Mouse (Mus musculus) embryonic facial prominence, embryonic 10.5 days (tissue): ENCODE results near the gene Ank3. TPM values are rescaled to one million over a fixed set of nuclear protein-coding genes. Genes with fewer than 3 reads are reported as not detected.
"Not testable (repeated sequence)": the region's sequence is repeated elsewhere in the genome, so short reads cannot be mapped to it uniquely, and the experiment has no call there.

Source experiments
- DNase-seq: peaks from one replicate; pipeline ENCODE4 v3.0.0-alpha.2; 2017; ENCODE audit warnings: low spot score
- H3K27ac ChIP-seq: fragments of 300-500 bp; sonication (generic); replicated peaks from 2 replicates; pipeline ENCODE4 v1.5.1; 2016; ENCODE audit warnings: mild to moderate bottlenecking
- H3K27me3 ChIP-seq: fragments of 300-500 bp; sonication (generic); replicated peaks from 2 replicates; pipeline ENCODE4 v1.6.1; 2016; ENCODE audit warnings: low read depth, mild to moderate bottlenecking; ENCODE audit not compliant: poor library complexity, severe bottlenecking
- H3K36me3 ChIP-seq: fragments of 300-500 bp; sonication (generic); replicated peaks from 2 replicates; pipeline ENCODE4 v1.6.1; 2016; ENCODE audit warnings: mild to moderate bottlenecking, moderate library complexity
- H3K4me1 ChIP-seq: fragments of 300-500 bp; sonication (generic); 2 replicates; pipeline ENCODE4 v1.6.1; 2016
- H3K4me3 ChIP-seq: fragments of 300-500 bp; sonication (generic); 2 replicates; pipeline ENCODE4 v1.5.1; 2016; ENCODE audit warnings: mild to moderate bottlenecking, moderate library complexity
- H3K9me3 ChIP-seq: fragments of 300-500 bp; sonication (generic); 2 replicates; pipeline ENCODE4 v1.6.1; 2016; ENCODE audit warnings: mild to moderate bottlenecking
- WGBS: fragments of 180-500 bp; shearing (Covaris S2); methylation state at CpG from one replicate; pipeline ENCODE4 v1.1.7; 2016; 5-methylcytosine and 5-hydroxymethylcytosine counted together
- polyA plus RNA-seq: library from polyadenylated mRNA; unstranded; fragments of >200 nt; fragmentation: Nextera tagmentation; extraction: Ambion mirVana; gene quantifications from 2 replicates; pipeline ENCODE4 v1.2.1, GENCODE M21; 2016

Ank3 gene
- polyA plus RNA-seq, 1 experiment from 2014 or later = 36.9 TPM

DNA sequence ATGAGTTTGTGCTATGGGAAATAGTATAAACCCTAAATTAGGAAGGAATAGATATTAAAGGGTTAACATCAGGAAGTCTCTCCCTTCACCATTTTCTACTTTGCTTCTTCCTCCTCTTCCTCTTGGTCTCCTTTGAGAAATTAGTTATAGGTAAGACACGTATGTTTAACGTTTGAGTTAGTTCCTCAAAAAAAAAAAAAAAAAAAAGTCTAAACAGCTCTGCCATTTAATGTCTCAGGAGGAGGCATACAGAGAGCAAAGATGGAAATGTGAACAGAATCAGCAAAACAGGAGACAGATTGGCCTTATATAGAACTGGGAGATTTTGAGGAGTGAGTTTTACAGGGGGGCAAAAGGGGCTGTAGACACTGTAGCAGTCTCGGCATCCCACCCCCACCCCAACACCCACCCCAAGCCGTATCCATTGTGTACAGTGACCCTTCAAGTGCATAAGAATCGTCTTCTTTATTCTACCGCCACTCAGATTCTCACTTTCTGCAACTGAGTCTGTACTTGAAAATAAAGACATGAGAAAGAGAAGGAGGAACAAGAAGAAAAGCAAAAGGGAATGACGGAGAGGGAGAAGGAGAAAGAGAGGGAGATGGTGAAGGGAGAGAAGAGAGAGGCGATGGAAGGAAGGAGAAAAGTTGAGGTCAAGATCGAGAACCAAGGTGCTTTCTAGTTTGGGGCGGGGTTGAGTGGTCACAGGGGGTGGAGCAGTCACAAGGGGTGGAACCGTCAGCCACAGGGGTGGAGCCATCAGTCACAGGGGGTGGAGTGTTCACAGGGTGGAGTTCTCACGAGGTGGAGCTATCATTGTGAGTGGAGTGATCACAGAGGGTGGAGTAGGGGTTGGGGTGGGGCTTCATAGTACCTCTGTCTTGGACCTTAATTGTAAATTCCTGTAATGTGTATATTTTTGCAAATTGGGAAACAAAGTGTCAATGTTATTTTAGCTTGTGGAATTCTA, 509.5 kb downstream of the Ank3 start:
- 53% methylated on average over 12 of the region's 12 CpGs for WGBS
- H3K27ac ChIP-seq = no peak overlapping the region
- DNase-seq = no peak

DNA sequence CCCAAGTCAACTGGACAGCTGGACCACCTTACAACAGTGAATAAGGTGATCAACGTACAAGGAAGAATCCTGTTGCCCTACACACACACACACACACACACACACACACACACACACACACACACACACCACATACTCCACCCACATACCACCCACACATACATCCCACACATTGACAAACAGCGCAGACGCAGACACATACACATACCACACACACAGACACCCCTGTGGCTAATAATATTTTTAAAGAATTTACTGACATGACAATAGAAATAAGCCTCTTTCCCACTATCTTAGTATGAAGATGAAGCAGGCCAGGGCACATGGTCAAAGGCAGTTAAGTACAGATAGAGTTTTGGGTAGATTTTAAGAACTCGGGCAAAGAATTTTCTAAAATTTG, 511.3 kb downstream of the Ank3 start:
- 90% methylated on average over 4 of the region's 4 CpGs for WGBS
- no peaks in the 10 kb centered on the region for H3K36me3 ChIP-seq
- H3K27ac ChIP-seq = no peak overlapping the region

More for the DNA sequence above, 509.5 kb downstream of the Ank3 start:
- Histone ChIP-seq H3K4me3 (no peak overlapping the region), H3K36me3 (no peaks in the 10 kb centered on the region), H3K27me3 (no peaks in the 10 kb centered on the region), H3K9me3 (no peaks in the 10 kb centered on the region), H3K4me1 (peaks cover 6% of the 10 kb centered on the region; the same call in 1 of the 2 replicates)

DNA sequence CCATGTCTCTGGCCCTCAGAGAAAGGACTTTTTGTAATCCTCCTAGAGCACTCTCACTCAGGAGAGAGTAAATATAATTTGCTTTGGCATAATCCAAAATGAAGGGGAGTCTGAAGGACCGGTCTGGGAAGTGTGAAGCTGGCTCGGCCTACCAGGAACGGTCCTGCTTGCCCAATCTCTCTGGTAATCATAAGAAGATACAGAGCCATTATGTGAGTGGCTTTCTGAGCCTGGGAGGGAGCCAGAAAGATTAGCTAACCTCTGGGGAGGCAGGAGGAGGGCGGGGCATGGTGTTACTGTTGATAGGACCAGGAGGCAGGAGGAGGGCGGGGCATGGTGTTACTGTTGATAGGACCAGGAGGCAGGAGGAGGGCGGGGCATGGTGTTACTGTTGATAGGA, 511.7 kb downstream of the Ank3 start:
- 10% methylated on average over 5 of the region's 6 CpGs for WGBS

More for the DNA sequence above, 511.3 kb downstream of the Ank3 start:
- Histone ChIP-seq H3K4me3 (no peak overlapping the region), H3K9me3 (no peaks in the 10 kb centered on the region), H3K4me1 (peaks cover 21% of the 10 kb centered on the region), H3K27me3 (no peaks in the 10 kb centered on the region)
- no peak for DNase-seq

DNA sequence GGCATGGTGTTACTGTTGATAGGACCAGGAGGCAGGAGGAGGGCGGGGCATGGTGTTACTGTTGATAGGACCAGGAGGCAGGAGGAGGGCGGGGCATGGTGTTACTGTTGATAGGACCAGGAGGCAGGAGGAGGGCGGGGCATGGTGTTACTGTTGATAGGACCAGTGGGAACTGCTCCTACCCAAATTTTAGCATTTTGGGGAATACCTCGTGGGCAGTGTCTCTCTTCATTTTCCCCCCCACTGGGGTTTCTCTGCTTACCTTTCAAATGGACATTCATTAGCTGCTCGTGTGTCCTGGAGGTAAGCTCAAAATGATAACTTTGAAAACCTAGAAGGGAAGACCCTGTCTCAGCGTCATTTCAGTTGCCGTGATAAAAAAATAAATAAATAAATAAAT, 512.2 kb downstream of the Ank3 start:
- not testable (repeated sequence) for DNase-seq, H3K27me3 ChIP-seq, H3K27ac ChIP-seq, H3K36me3 ChIP-seq, H3K4me3 ChIP-seq, H3K9me3 ChIP-seq
- H3K4me1 ChIP-seq = peaks cover 26% of the 10 kb centered on the region
- WGBS = 39% methylated on average over 6 of the region's 7 CpGs

More for the DNA sequence above, 511.7 kb downstream of the Ank3 start:
- not testable (repeated sequence) for H3K27ac ChIP-seq, H3K36me3 ChIP-seq, DNase-seq, H3K9me3 ChIP-seq, H3K4me3 ChIP-seq, H3K27me3 ChIP-seq
- H3K4me1 ChIP-seq = peaks cover 24% of the 10 kb centered on the region

DNA sequence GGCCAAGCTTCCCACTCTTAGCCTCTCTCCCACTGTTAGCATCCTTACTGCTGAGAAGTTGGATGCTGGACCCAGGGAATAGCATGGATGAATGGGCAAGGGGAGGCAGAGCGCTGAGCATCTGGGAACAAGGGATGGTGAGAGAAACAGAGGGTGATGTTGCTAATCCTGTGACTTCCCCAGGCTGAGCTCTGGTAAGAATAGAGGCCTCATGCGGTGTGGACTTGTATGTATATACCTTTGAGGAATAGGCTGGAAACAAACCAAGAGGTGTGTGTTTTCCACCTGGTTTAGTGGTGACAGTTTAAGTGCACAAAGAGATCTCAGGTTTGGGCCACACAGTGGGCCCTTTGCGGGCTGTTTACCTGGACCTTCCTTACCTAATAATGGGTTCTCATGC, 517.0 kb downstream of the Ank3 start:
- DNase-seq = no peak
- Histone ChIP-seq H3K27ac (no peak overlapping the region), H3K27me3 (no peaks in the 10 kb centered on the region), H3K4me1 (peaks cover 20% of the 10 kb centered on the region), H3K4me3 (no peak overlapping the region), H3K9me3 (no peaks in the 10 kb centered on the region), H3K36me3 (peaks cover 5% of the 10 kb centered on the region; the same call in 1 of the 2 replicates)
- WGBS = 69% methylated on average over 3 of the region's 3 CpGs

DNA sequence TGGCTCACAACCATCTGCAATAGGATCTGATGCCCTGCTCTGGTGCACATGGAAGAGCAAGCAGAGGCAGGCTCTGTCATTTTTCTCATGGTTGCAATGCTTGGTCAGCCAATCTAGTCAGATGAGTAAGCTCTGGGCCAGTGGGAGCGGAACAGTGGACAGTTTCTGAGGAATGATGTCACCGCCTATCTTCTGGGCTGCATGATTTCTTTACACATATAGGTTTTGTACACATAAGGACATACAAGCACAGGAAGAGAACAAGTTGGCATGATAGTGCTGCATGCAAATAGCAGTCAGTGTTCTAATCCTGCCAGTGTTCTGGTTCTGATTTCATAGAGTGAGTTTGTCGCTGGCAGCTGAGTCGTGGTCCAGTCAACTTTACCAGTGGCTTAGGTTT, 517.6 kb downstream of the Ank3 start:
- H3K27me3 ChIP-seq = 0 out of 2 replicates have a peak, but pooled peaks cover 3% of the 10 kb centered on the region
- H3K9me3 ChIP-seq = no peaks in the 10 kb centered on the region
- H3K4me3 ChIP-seq = no peak overlapping the region
- DNase-seq = no peak
- H3K4me1 ChIP-seq = peaks cover 20% of the 10 kb centered on the region
- H3K36me3 ChIP-seq = peaks cover 5% of the 10 kb centered on the region; the same call in 1 of the 2 replicates
- 89% methylated on average over 4 of the region's 4 CpGs for WGBS
- H3K27ac ChIP-seq = no peak overlapping the region

DNA sequence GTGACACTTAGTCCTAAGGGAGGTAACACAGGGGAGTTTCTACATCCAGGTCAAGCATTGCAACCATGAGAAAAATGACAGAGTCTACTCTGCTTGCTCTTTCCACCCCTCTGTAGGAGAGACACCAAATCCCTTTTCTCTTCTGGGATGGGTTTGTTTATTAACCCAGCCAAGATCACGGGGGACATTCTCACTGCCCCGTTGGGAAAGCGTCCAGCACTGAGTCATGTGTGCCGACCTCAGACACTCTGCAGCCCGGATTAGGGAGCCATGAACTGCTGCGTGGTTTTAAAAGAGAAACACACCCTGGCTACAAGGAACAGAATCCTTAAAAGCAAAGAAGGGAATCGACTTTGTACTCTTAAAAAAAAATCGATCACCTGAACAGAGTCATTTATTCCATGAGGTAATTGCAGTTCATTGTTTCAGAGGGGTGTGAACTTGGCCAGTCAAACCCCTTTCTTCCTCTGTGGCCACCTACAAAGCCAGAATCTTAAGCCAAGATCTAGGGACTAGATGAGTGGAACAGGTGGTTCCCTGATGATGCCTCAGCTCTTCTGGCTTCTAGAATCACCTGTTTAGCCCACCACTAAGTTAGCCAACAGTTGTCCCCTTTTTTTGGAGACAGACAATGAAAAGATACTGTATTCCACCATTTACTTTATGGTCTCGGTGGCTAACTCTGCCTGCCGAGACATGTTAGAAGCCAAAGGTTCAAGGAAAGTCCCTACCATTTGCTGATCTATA, 518.3 kb downstream of the Ank3 start:
- peaks cover 5% of the 10 kb centered on the region; the same call in 1 of the 2 replicates for H3K36me3 ChIP-seq
- no peak overlapping the region for H3K4me3 ChIP-seq
- peaks cover 20% of the 10 kb centered on the region for H3K4me1 ChIP-seq
- no peak for DNase-seq
- 83% methylated on average over 10 of the region's 10 CpGs for WGBS
- 0 out of 2 replicates have a peak, but pooled peaks cover 9% of the 10 kb centered on the region for H3K27me3 ChIP-seq
- no peaks in the 10 kb centered on the region for H3K9me3 ChIP-seq
- no peak overlapping the region for H3K27ac ChIP-seq

DNA sequence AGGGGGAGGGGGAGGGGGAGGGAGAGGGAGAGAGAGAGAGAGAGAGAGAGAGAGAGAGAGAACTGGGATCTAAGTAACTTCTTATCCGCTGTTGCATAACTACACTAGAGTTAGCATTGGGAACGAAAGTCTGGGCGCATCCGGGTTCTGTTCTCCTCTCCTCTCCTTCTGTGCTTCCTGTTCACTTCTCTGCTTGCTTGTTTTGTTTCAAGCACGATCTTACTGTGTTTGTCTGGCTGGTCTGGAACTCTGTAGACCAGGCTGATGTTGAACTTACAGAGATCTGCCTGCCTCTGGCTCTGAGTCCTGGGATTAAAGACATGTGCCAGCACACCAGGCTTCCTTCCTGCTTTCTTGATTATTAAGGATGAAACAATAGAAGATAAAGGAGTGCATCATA, 519.1 kb downstream of the Ank3 start:
- no peak overlapping the region for H3K27ac ChIP-seq
- H3K36me3 ChIP-seq = peaks cover 5% of the 10 kb centered on the region; the same call in 1 of the 2 replicates
- peaks cover 20% of the 10 kb centered on the region for H3K4me1 ChIP-seq
- H3K4me3 ChIP-seq = no peak overlapping the region
- WGBS = 89% methylated on average over 5 of the region's 5 CpGs
- H3K9me3 ChIP-seq = no peaks in the 10 kb centered on the region
- no peak for DNase-seq
- 0 out of 2 replicates have a peak, but pooled peaks cover 9% of the 10 kb centered on the region for H3K27me3 ChIP-seq

DNA sequence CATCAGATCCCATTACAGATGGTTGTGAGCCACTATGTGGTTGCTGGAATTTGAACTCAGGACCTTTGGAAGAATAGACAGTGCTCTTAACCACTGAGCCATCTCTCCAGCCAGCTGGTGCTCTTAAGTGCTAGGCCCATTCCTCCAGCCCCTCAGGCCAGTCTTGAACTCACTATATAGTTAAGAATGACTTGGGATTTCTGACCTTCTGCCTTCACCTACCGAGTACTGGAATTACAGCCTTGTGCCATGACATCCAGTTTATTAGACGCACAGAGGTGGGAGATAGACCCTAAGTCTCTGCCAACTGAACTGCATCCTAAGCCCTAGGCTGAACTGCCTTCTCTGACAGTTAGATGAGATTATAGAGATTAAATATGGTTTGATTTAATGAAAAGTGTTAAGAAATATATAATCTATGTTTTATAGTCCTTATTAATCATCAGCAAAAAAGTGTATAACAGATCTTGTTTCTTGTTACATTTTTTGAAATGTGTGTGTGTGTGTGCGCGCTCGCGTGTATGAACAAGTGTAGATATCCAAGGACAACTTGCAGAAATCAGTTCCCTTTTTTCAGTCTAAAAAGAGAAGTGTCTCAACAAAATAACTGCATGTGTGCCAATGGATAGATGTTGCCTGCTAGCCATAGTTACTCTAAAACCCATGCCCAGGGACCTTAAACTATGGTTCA, 520.0 kb downstream of the Ank3 start:
- no peak for DNase-seq
- H3K4me3 ChIP-seq = no peak overlapping the region
- no peaks in the 10 kb centered on the region for H3K9me3 ChIP-seq
- H3K4me1 ChIP-seq = peaks cover 18% of the 10 kb centered on the region
- H3K27ac ChIP-seq = no peak overlapping the region
- H3K27me3 ChIP-seq = 0 out of 2 replicates have a peak, but pooled peaks cover 9% of the 10 kb centered on the region
- peaks cover 5% of the 10 kb centered on the region; the same call in 1 of the 2 replicates for H3K36me3 ChIP-seq
- WGBS = 94% methylated on average over 6 of the region's 6 CpGs

DNA sequence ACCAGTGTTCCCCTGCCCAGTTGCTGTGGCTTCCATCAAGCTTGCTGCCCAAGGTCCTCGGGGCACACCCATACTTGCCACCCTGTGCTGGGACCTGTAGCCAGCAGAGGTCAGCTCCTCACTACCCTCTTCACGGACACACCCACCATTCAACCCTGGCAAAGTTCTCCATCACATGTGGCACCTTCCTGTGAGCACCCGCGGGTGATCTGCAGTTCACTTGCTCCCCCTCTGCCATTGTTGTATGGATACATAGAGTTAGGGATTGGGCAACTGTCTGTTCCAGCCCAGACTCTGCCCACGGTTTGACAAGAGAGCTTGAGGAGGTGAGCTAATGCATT, 520.5 kb downstream of the Ank3 start:
- DNase-seq = no peak
- H3K27me3 ChIP-seq = 0 out of 2 replicates have a peak, but pooled peaks cover 9% of the 10 kb centered on the region
- H3K9me3 ChIP-seq = no peaks in the 10 kb centered on the region
- WGBS = 87% methylated on average over 5 of the region's 5 CpGs
- peaks cover 18% of the 10 kb centered on the region for H3K4me1 ChIP-seq
- no peak overlapping the region for H3K4me3 ChIP-seq
- no peak overlapping the region for H3K27ac ChIP-seq
- H3K36me3 ChIP-seq = peaks cover 5% of the 10 kb centered on the region; the same call in 1 of the 2 replicates

DNA sequence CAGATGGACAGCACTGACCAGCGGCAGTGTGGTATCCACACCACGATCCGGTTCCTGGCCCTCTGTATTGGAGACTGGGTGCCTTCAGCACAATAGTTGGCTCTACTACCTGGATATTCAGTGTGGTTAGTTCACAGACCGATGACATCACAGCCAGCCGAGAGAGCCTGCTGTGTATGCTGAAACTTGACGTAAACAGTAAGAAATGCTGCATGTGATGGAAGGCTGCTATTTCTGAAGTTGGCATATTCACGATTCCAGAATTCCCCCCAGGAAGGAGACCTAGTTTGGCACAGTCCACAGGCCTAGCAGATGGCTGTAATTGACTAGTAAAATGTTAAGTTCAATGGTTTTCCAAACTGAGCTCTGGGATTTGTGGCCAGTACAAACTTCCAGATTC, 521.2 kb downstream of the Ank3 start:
- H3K27me3 ChIP-seq = 0 out of 2 replicates have a peak, but pooled peaks cover 9% of the 10 kb centered on the region
- DNase-seq = no peak
- H3K9me3 ChIP-seq = no peaks in the 10 kb centered on the region
- H3K4me1 ChIP-seq = peaks cover 18% of the 10 kb centered on the region
- peaks cover 5% of the 10 kb centered on the region; the same call in 1 of the 2 replicates for H3K36me3 ChIP-seq
- no peak overlapping the region for H3K4me3 ChIP-seq
- WGBS = 86% methylated on average over 7 of the region's 7 CpGs
- no peak overlapping the region for H3K27ac ChIP-seq

DNA sequence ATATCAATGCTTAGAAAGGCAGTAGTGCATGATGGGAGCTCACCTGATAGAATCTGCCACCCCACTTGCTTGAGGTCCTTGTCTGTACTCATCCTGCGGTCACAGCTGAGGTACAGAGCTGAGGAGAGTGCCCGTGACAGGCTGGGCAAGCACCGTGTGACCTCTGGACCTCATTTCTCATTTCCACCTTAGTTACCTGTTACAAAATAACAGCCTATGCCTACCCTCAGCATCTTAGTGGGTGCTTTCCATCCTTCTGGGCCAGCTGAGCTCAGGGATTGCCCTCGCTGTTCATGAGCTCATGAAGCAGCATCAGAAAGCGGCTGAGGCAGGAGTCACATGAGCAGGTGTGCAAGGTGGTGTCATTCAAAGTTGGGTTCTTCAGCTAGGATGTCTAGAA, 523.5 kb downstream of the Ank3 start:
- 90% methylated on average over 5 of the region's 5 CpGs for WGBS

More for the DNA sequence above, 523.5 kb downstream of the Ank3 start:
- H3K4me3 ChIP-seq = no peak overlapping the region
- peaks cover 33% of the 10 kb centered on the region for H3K4me1 ChIP-seq
- peaks cover 13% of the 10 kb centered on the region for H3K27me3 ChIP-seq
- peaks cover 5% of the 10 kb centered on the region; the same call in 1 of the 2 replicates for H3K36me3 ChIP-seq
- H3K9me3 ChIP-seq = no peaks in the 10 kb centered on the region
- H3K27ac ChIP-seq = no peak overlapping the region
- no peak for DNase-seq
